Mouse (Mus musculus) ES-E14 (cell line): ENCODE measurements around the gene Prr36. TPM values are rescaled to one million over a fixed set of nuclear protein-coding genes. Genes with fewer than 3 reads are reported as not detected.
A peak's percentile ranks its signal among the peaks of the same experiment; 100 is the strongest.

Experiments
- DNase-seq: peaks from one replicate; pipeline ENCODE4 v3.0.0-alpha.2; 2013; ENCODE audit warnings: low read depth, low spot score
- H3K27ac ChIP-seq: 2 replicates; pipeline ENCODE4 v1.5.1; 2012; ENCODE audit warnings: low read depth, mild to moderate bottlenecking, low read length, moderate library complexity, mixed read lengths; ENCODE audit not compliant: poor library complexity, insufficient read depth, severe bottlenecking
- H3K36me3 ChIP-seq: 2 replicates; pipeline ENCODE4 v1.6.1; 2012; ENCODE audit warnings: mild to moderate bottlenecking, low read length, moderate library complexity, mixed read lengths; ENCODE audit not compliant: control insufficient read depth, poor library complexity, insufficient read depth, severe bottlenecking
- H3K4me1 ChIP-seq, 2 experiments: fragments of 150-350 bp in 1 of 2; sonication (generic) in 1 of 2; 2 replicates each; pipeline ENCODE4 v1.6.1; 2012; ENCODE audit warnings: low read length in 2 of 2, mild to moderate bottlenecking in 1 of 2, mixed read lengths in 1 of 2; ENCODE audit not compliant: control insufficient read depth in 2 of 2, insufficient read depth in 2 of 2, poor library complexity in 1 of 2
- H3K4me3 ChIP-seq, 2 experiments: fragments of 150-350 bp in 1 of 2; sonication (generic) in 1 of 2; 2 replicates each; pipeline ENCODE4 v1.5.1; 2012; ENCODE audit warnings: low read length in 2 of 2, low read depth in 1 of 2, mild to moderate bottlenecking in 1 of 2, mixed read lengths in 1 of 2; ENCODE audit not compliant: insufficient read depth in 1 of 2, poor library complexity in 1 of 2, severe bottlenecking in 1 of 2
- H3K9ac ChIP-seq: 2 replicates; pipeline ENCODE4 v1.6.1; 2012; ENCODE audit warnings: low read depth, mild to moderate bottlenecking, low read length, mixed read lengths; ENCODE audit not compliant: poor library complexity, insufficient read depth, severe bottlenecking
- H3K9me3 ChIP-seq: fragments of 150-350 bp; sonication (generic); 2 replicates; pipeline ENCODE4 v1.6.1; 2012; ENCODE audit warnings: low read depth, mild to moderate bottlenecking, low read length; ENCODE audit not compliant: control insufficient read depth, insufficient read depth
- CHD2 ChIP-seq: IDR thresholded peaks from 2 replicates; pipeline ENCODE4 v1.6.1; 2014; ENCODE audit warnings: mild to moderate bottlenecking, low read depth, low read length, inconsistent platforms
- HCFC1 ChIP-seq: IDR thresholded peaks from 2 replicates; pipeline ENCODE4 v1.6.1; 2012; ENCODE audit warnings: low read length, inconsistent platforms, borderline replicate concordance; ENCODE audit not compliant: insufficient read depth
- MAFK ChIP-seq: IDR thresholded peaks from 2 replicates; pipeline ENCODE4 v1.6.1; 2014; ENCODE audit warnings: mild to moderate bottlenecking, low read depth, low read length, inconsistent platforms; ENCODE audit not compliant: insufficient read depth
- ZC3H11A ChIP-seq: IDR thresholded peaks from 2 replicates; pipeline ENCODE4 v1.6.1; 2012; ENCODE audit warnings: low read depth, mild to moderate bottlenecking, inconsistent platforms, low read length, borderline replicate concordance
- ZNF384 ChIP-seq: IDR thresholded peaks from 2 replicates; pipeline ENCODE4 v1.6.1; 2012; ENCODE audit warnings: low read depth, low read length, inconsistent platforms
- in situ Hi-C, 2 experiments: fragments of 600-800 bp; cut with MboI; formaldehyde crosslinking; loops; one replicate each; pipeline ENCODE4 v1.15.1; 2025; ENCODE audit warnings: low sequenced_read_pairs in 2 of 2, inconsistent platforms in 1 of 2; ENCODE audit not compliant: unreplicated experiment in 2 of 2
- total RNA-seq: library from RNA; depleted of rRNA; stranded (reverse); fragments of 300-350 nt; gene quantifications from 2 replicates; pipeline ENCODE4 v1.2.3, GENCODE M21; 2012; rRNA removed

Gene Prr36
- total RNA-seq = 0.54 and 1.2 TPM in 2 replicates

DNA sequence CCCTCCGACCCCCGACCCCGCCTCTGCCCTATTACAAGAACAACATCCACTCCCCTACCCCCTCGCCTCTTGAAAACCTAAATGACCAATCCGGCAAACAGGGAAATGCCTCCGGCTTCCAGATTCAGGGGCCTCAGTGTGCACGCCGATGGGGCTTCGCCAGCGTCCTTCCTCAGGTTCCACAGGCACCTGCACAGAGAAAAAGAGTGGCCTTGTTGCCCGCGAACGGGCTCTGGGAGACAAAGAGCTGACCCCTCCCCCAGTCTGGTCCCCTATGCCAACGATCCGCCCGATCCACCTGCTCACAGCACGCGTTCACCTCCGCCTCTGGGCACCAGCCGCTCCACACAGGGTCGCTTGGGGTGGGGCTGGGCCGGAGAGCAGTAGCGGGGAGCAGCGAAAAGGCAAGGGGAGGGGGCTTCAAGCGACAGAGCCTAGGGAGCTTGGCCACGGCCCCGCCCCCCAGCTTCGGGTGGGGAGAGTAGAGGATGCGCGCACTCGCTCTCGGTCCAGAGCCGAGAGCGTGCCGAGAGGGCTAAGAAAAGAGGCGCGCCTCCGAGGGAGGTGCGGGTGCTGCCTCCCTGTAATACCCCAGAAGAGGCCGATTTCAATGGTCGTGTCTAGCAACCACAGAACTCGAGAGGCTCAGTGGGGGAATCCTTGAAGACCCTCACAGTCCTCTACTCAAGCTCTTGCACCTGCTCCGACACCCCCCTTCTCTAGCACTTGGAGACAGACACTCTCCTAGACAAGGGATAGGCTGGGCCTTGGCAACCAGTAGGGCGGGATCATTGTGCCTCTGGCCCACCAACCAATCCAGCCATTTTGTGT, at the start of gene Prr36:
Gene Prr36 (minus strand): TSS at position 669 of the 831 bp plus-strand sequence.
- TF ChIP-seq HCFC1 (no peak), ZC3H11A (no peak), ZNF384 (no peak), CHD2 (no peak), MAFK (no peak)
- H3K36me3 ChIP-seq = no peaks in the 10 kb centered on the region
- H3K9me3 ChIP-seq = no peaks in the 10 kb centered on the region
- peaks cover 2 to 17% of the 10 kb centered on the region in 2 experiments; a peak in 3 of 4 replicates for H3K4me1 ChIP-seq
- peak; percentile 69 for DNase-seq
- peak within 1 kb of the TSS; percentile 66 for H3K9ac ChIP-seq
- H3K4me3 ChIP-seq = peak within 1 kb of the TSS; percentile 66 to 82
- in situ Hi-C loops = no loop called here
- no peak within 1 kb of the TSS for H3K27ac ChIP-seq

DNA sequence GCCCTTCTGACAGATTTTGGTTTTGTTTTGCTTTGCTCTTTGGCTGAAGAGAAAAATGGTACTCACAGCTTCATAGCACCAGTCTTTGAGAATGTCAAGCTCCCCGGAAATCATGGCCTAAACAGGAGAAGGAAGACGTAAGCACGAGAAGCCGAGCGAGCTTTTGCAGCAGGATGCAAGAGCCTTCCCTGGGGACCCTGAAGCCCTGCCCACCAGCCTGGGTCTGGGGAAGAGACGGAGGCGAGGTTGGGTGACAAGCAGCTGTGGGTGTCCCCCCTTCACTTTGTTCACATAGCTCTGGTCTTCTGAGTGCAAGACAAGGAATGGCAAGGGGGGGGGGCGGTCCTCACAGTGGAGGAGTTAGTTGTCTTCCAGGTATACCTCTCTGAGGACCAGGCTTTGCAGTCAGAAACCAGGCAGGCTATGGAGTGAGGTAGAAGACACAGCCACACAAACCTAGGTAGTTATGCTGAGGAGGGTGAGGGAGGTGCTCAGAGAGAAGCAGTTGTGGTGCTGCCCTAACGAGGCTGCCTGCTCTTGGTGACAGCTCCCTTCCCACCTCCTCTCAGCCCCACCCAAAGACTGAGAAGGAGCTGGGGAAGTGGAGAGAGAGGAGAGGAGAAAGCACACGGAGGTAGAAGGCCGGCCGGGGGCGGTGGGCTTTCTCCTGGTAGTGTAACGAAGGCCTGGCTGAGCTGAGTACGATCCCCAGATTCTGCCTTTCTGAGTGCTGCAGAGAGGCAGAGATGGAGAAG, 48.1 kb upstream of the Prr36 start:
- Histone ChIP-seq H3K4me1 (no peaks in the 10 kb centered on the region), H3K9me3 (no peaks in the 10 kb centered on the region), H3K9ac (no peak overlapping the region), H3K36me3 (peaks cover 63% of the 10 kb centered on the region), H3K4me3 (no peak overlapping the region), H3K27ac (no peak overlapping the region)
- in situ Hi-C loops = no loop called here
- TF ChIP-seq CHD2 (no peak), ZC3H11A (no peak), ZNF384 (no peak), HCFC1 (no peak), MAFK (no peak)
- DNase-seq = no peak

DNA sequence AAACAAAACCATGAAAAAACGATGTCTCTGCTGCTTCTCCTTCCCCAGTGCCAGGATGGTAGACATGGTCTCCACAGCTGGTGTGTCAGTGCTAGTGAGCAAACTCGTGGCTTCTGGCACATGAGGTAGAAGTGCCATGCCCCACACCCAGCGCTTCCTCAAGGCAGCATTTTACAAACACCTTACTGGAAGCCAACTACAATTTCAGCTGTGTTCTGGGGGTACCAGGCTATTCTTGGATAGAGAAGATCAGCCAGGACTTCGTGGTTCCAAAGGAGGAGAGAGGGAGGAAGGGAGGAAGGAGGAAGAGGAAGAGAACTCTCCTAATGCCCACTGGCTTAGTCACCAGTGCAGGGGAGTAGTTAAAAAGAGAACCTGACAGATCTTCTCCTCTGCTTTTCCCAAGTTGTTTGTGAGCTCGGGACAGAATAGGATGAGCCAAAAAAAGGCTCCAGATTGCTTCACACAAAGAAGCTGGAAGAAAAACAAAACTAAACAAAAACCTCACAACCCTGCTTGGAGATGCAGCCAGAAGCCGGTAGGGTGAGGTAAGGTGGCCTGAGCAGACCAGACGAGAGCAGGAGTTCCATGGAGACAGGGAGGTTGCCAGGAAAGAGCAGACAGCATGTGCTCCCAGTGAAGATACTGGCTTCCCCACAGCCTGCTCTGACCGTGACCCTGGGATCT, 46.0 kb upstream of the Prr36 start:
- no peak overlapping the region for H3K4me3 ChIP-seq
- H3K36me3 ChIP-seq = peaks cover 60% of the 10 kb centered on the region
- H3K27ac ChIP-seq = no peak overlapping the region
- no peak for DNase-seq
- TF ChIP-seq ZC3H11A (no peak), HCFC1 (no peak), MAFK (no peak), ZNF384 (no peak), CHD2 (no peak)
- in situ Hi-C loops = no loop called here
- H3K9ac ChIP-seq = no peak overlapping the region
- peaks cover 0 to 3% of the 10 kb centered on the region in 2 experiments; a peak in 2 of 4 replicates for H3K4me1 ChIP-seq
- H3K9me3 ChIP-seq = no peaks in the 10 kb centered on the region

DNA sequence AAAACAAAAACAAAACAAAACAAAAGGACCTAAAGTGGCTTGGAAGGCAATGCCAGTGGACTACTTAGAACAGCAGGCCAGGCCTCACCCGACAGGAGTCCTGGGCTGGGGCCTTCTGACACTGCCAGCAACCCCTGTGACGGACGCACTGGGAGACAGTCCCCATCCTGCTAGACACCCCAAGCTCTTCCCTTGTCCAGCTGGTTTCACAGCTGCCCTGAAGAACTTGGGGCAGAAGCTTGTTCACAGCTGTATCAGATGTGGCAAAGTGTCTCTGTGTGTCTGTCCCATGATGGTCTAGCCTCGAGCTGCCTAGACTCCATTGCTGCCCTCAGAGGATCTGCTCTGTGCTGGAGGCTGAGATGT, 42.5 kb upstream of the Prr36 start:
- in situ Hi-C loops = no loop called here
- Histone ChIP-seq H3K36me3 (peaks cover 36% of the 10 kb centered on the region), H3K4me3 (no peak overlapping the region)

More for the DNA sequence above, 42.5 kb upstream of the Prr36 start:
- H3K4me1 ChIP-seq = peaks cover 3 to 9% of the 10 kb centered on the region in 2 experiments; a peak in 2 of 4 replicates
- DNase-seq = no peak
- H3K27ac ChIP-seq = no peak overlapping the region
- TF ChIP-seq CHD2 (no peak), ZC3H11A (no peak), HCFC1 (no peak), MAFK (no peak), ZNF384 (no peak)
- H3K9ac ChIP-seq = no peak overlapping the region
- no peaks in the 10 kb centered on the region for H3K9me3 ChIP-seq
